Mouse (Mus musculus): Measurements from ENCODE around the gene Il13ra1.

Il13ra1 gene

GRCm38 (mm10) chrX:36111622-36112421 is at the start of gene Il13ra1:
Gene Il13ra1, plus strand, starts transcription at chrX:36112110.
- peak; percentile 51 to 64 for DNase-seq

GRCm38 (mm10) chrX:36073997-36074396 is 37.9 kb upstream of the Il13ra1 start:
- DNase-seq, result no peak

- DNase-seq, result no peak
Observed at GRCm38 (mm10) chrX:36077164-36077563, 34.7 kb upstream of the Il13ra1 start.

GRCm38 (mm10) chrX:36082917-36083316 is 29.0 kb upstream of the Il13ra1 start:
- DNase-seq, result peak; percentile 42 to 53

- DNase-seq, result no peak
Observed at GRCm38 (mm10) chrX:36088464-36089256, 23.2 kb upstream of the Il13ra1 start.

GRCm38 (mm10) chrX:36100883-36101282 is 11.0 kb upstream of the Il13ra1 start:
- DNase-seq, result no peak

- DNase-seq, result no peak
Observed at GRCm38 (mm10) chrX:36101318-36101717, 10.6 kb upstream of the Il13ra1 start.

- DNase-seq, result no peak
Observed at GRCm38 (mm10) chrX:36108601-36109000, 3.3 kb upstream of the Il13ra1 start.

GRCm38 (mm10) chrX:36112422-36112750 is 476 bp downstream of the Il13ra1 start:
- DNase-seq, result no peak

GRCm38 (mm10) chrX:36115171-36115570 is 3.3 kb downstream of the Il13ra1 start:
- DNase-seq, result no peak

- peak; percentile 3 to 24 for DNase-seq
Observed at GRCm38 (mm10) chrX:36129037-36129770, 17.3 kb downstream of the Il13ra1 start.

GRCm38 (mm10) chrX:36129771-36130108 is 17.8 kb downstream of the Il13ra1 start:
- no peak for DNase-seq

- DNase-seq, result peak in 1 of 2 experiments; percentile 10
Observed at GRCm38 (mm10) chrX:36136346-36136745, 24.4 kb downstream of the Il13ra1 start.

GRCm38 (mm10) chrX:36141994-36142639 is 30.2 kb downstream of the Il13ra1 start:
- no peak for DNase-seq

GRCm38 (mm10) chrX:36146746-36147145 is 34.8 kb downstream of the Il13ra1 start:
- peak; percentile 6 to 37 for DNase-seq

- DNase-seq, result no peak
Observed at GRCm38 (mm10) chrX:36150100-36150499, 38.2 kb downstream of the Il13ra1 start.

GRCm38 (mm10) chrX:36156677-36157076 is 44.8 kb downstream of the Il13ra1 start:
- DNase-seq, result no peak

- DNase-seq, result peak in 1 of 2 experiments; percentile 6
Observed at GRCm38 (mm10) chrX:36161567-36161966, 49.7 kb downstream of the Il13ra1 start.

GRCm38 (mm10) chrX:36183625-36184024 is 71.7 kb downstream of the Il13ra1 start:
- peak; percentile 29 to 51 for DNase-seq

- no peak for DNase-seq
Observed at GRCm38 (mm10) chrX:36186036-36186435, 74.1 kb downstream of the Il13ra1 start.

- DNase-seq, result no peak
Observed at GRCm38 (mm10) chrX:36186443-36186842, 74.5 kb downstream of the Il13ra1 start.

GRCm38 (mm10) chrX:36193951-36194350 is 82.0 kb downstream of the Il13ra1 start:
- no peak for DNase-seq

All from lung, adult 18-20 months (tissue).